Mouse (Mus musculus): Measurements from ENCODE around the gene Rb1.

Gene Rb1

GRCm38 (mm10) chr14:73325456-73326381 lies at the start of gene Rb1:
Gene Rb1, minus strand, starts transcription at chr14:73325822.
- in situ Hi-C loops (cut with MboI, MseI) = no loop called here

- in situ Hi-C loops (cut with MboI, MseI) = no loop called here
Measured at GRCm38 (mm10) chr14:73374315-73374890, 48.8 kb upstream of the Rb1 start.

- in situ Hi-C loops (cut with MboI, MseI) = no loop called here
Measured at GRCm38 (mm10) chr14:73373606-73374005, 48.0 kb upstream of the Rb1 start.

GRCm38 (mm10) chr14:73372990-73373389 lies 47.4 kb upstream of the Rb1 start:
- in situ Hi-C loops (cut with MboI, MseI) = no loop called here

- in situ Hi-C loops (cut with MboI, MseI) = no loop called here
Measured at GRCm38 (mm10) chr14:73371577-73371976, 46.0 kb upstream of the Rb1 start.

GRCm38 (mm10) chr14:73370695-73371372 lies 45.2 kb upstream of the Rb1 start:
- in situ Hi-C loops (cut with MboI, MseI) = no loop called here

- in situ Hi-C loops (cut with MboI, MseI) = no loop called here
Measured at GRCm38 (mm10) chr14:73370078-73370670, 44.6 kb upstream of the Rb1 start.

- in situ Hi-C loops (cut with MboI, MseI) = no loop called here
Measured at GRCm38 (mm10) chr14:73369634-73370033, 44.0 kb upstream of the Rb1 start.

- in situ Hi-C loops (cut with MboI, MseI) = no loop called here
Measured at GRCm38 (mm10) chr14:73368966-73369365, 43.3 kb upstream of the Rb1 start.

GRCm38 (mm10) chr14:73368221-73368620 lies 42.6 kb upstream of the Rb1 start:
- in situ Hi-C loops (cut with MboI, MseI) = no loop called here

GRCm38 (mm10) chr14:73366278-73366677 lies 40.7 kb upstream of the Rb1 start:
- in situ Hi-C loops (cut with MboI, MseI) = no loop called here

GRCm38 (mm10) chr14:73363782-73364181 lies 38.2 kb upstream of the Rb1 start:
- in situ Hi-C loops (cut with MboI, MseI) = no loop called here

GRCm38 (mm10) chr14:73354700-73355099 lies 29.1 kb upstream of the Rb1 start:
- in situ Hi-C loops (cut with MboI, MseI) = no loop called here

GRCm38 (mm10) chr14:73351118-73351517 lies 25.5 kb upstream of the Rb1 start:
- in situ Hi-C loops (cut with MboI, MseI) = no loop called here

- in situ Hi-C loops (cut with MboI, MseI) = no loop called here
Measured at GRCm38 (mm10) chr14:73350029-73350428, 24.4 kb upstream of the Rb1 start.

GRCm38 (mm10) chr14:73349061-73349670 lies 23.5 kb upstream of the Rb1 start:
- in situ Hi-C loops (cut with MboI, MseI) = no loop called here

GRCm38 (mm10) chr14:73347302-73347701 lies 21.7 kb upstream of the Rb1 start:
- in situ Hi-C loops (cut with MboI, MseI) = no loop called here

GRCm38 (mm10) chr14:73345614-73346013 lies 20.0 kb upstream of the Rb1 start:
- in situ Hi-C loops (cut with MboI, MseI) = no loop called here

- in situ Hi-C loops (cut with MboI, MseI) = no loop called here
Measured at GRCm38 (mm10) chr14:73340051-73340755, 14.6 kb upstream of the Rb1 start.

- in situ Hi-C loops (cut with MboI, MseI) = no loop called here
Measured at GRCm38 (mm10) chr14:73339615-73340014, 14.0 kb upstream of the Rb1 start.

Measured in T-helper 1 cell (primary cell).